Mouse (Mus musculus): ENCODE measurements around the gene Arhgef25.

Gene Arhgef25

DNA sequence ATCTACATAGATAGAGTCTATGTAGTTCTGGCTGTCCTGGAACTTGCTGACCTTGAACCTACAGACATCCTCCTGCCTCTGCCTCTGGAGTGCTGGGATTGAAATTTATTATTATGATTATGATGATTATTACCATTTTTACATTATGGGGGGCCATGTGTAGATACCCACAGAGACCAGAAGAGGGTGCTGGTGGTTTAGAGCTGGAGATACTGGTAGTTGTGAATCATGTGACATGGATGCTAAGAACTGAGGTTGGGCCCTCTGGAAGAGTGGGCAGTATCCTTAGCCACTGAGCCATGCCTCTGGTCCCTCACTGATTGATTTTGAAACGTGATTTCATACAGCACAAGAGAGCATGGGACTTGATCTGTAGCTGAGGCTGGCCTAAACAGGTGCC lies 3.4 kb downstream of the Arhgef25 start:
- DNase-seq (ENCODE audit: low read depth, low spot score): no peak

DNA sequence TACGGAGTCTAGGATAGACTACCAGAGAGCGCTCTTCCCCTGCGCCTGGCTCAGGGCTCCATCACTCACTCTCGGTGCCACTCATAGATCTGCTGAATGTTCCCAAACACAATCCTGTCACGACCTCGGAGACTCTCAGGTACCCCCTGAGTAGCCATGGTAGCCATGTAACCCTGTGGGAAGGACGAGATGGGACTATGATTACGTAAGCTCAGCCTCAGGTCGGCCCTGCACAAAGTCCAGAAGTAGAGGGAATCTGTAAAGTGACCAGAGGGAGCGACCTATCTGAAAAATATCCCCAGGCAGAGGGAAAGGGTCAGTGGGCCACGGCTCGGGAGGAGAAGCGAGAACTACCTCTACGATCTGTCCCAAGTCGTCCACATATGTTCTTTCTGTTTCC lies 4.4 kb downstream of the Arhgef25 start:
- no peak for DNase-seq (ENCODE audit: low read depth, low spot score)

DNA sequence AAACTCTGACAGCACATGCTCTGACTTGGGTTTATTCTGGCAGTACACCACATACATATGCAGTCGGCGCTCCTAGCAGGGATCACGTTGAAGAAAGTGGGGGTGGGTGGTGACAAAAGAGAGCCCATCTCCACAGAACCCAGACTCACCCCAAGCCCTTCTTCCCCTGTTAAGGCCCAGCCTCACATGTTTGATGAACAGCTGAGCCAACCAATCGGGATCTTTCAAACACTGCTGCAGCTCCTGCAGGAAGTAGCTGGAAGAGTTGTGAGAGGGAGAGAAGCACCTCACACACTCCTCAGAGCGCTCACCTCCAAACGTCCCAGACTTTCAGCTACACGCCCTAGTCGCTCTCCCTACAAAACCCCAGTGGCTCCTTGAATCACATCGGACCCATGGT lies 4.8 kb downstream of the Arhgef25 start:
- no peak for DNase-seq (ENCODE audit: low read depth, low spot score)

DNA sequence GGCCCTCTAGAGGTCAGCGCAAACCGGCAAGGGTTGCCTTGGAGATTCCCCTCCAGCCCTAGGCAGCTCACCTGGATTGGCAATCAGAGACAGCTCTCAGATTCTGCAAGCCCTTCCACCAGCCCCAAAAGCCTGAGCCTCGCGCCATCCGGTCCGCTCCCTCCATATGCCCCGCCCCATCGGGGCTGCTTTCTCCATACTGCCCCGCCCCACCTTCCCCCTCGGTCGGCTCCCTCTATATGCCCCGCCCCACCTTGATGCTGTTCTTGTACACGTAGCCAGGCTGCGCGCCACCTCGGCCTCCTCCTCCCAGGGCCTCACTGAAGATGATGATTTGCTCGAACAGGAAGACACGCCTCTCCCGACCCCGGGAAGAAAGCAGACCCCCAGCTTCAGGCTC lies 6.1 kb downstream of the Arhgef25 start:
- DNase-seq (ENCODE audit: low read depth, low spot score): no peak

DNA sequence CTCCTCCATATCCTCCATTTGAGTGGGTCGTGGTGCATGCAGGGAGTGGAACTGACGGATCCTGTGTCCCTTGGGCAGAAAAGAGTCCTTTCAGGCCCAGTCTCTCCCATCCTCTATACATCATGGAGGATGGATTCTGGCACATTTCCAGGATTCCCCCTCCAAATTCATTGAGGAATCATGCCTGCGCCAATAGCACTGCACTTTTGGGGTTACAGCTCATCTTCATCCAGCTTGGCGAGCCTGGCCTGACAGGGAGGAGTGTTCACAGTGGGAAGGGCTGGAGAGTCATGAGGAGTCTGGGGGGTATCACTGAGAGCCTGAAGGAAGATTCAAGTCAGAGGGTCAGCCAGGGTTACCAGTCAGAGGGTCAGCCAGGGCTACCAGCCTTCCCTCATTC lies 7.3 kb downstream of the Arhgef25 start:
- no peak for DNase-seq (ENCODE audit: low read depth, low spot score)

DNA sequence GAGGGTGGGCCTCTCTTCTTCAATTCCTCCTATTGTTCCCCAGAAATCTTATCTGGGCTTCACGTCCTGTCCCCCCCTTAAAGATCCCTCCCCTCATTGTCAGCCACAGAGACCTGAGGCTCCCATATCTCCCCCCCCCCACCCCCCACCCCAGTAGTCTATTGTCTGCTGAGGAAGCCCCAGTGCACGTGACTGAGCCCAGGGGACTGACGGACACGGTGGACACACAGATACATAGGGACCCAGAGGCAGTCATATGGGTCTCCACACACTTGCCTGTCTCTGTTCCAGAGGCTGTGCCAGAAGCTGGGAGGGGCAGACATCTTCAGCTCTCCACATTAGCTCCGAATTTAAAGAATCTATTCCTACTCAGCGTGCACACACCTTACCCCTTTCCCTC lies 8.3 kb downstream of the Arhgef25 start:
- no peak for DNase-seq (ENCODE audit: low read depth, low spot score)

DNA sequence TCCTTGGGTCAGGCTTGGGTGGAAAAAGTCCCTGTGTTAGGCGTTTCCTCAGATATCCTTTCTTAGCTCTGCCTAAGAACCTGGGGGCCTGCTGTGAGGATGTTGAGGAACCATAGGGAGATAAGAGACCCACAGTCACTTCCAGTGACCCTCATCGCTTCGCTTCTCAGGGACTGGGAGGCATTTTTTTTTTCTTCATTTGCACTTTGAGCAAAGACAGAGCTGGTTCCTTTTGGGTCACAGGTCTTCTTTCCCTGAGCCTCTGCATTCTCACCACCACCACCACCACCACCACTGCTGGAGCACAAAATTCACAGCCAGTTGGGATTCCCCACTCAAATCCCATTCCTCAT lies 9.2 kb downstream of the Arhgef25 start:
- no peak for DNase-seq (ENCODE audit: low read depth, low spot score)

DNA sequence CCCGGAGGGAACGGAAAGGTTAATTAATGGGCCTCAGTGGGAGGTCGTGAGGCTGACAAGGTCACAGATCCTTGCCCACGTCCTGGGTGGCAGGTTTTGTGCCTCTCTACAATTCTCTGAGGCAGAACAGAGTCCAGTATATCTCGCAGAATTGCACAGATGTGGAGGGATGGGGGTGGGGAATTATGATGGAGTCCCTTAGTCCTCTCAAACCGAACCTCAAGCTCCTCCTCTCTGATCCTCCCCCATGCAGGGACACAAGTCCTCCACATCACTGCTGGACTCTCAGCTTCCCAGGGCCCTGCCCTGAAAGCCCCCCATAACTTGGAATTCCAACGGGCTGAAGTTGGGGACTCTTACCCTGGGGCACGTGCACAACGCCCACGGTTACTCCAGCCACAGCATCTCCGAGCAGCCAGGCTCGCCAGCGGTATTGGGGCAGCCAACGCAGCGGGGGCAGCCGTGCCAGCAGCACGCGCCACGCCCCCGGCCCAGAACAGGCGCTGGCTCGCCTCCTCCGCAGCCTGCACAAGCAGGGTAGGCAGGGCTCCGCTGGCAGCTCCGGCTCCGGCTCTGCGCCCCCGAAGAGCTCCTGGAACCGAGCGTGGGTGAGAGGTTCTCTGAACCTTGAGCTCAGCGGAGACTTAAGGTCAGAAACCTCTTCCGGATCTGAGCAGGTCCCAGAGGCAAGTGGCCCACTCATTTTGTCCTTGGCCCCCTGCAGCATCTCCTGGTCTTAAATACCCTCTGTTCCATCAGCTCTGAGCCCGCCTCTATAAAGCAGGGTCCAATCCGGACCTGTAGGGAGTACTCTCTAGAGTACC lies 9.8 kb downstream of the Arhgef25 start, which contains the start of gene Slc26a10:
Gene Slc26a10 (minus strand): TSS at position 775 of the 824 bp plus-strand sequence.
- no peak for DNase-seq (ENCODE audit: low read depth, low spot score)

DNA sequence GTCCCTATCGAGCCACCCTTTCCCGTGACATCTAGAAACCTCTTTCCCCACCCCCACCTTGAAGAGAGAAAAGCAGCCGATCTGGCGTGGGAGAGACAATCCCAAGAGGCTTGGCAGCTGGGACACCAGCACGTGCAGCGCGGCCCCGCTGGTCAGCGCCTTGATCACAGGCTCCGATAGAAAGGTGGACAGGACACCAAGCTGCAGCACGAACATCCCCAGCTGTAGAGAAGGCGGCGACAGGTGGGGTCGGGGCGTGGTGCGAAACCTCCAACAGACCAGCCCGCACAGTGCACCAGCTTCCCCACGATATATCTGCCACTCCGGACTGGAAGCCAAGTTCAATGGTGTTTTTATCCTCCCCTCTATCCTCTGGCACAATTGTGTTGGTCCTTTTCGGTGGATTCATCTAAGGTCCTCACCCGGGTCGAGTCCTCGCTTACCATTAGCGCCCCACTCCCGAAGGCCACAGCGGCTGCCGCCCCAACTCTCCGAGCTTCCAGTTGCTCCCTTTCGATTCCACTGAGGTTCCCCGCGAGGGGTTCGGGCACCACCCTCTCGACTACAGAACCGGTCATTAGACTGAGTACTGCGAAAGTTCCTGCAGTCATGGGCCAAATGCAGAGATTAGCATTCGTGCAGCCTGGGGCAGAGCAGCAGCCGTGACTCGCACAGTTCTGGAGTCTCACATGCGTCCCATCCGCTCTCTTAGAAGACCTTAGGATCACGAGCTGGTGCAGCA lies 11.4 kb downstream of the Arhgef25 start:
- DNase-seq (ENCODE audit: low read depth, low spot score): no peak

DNA sequence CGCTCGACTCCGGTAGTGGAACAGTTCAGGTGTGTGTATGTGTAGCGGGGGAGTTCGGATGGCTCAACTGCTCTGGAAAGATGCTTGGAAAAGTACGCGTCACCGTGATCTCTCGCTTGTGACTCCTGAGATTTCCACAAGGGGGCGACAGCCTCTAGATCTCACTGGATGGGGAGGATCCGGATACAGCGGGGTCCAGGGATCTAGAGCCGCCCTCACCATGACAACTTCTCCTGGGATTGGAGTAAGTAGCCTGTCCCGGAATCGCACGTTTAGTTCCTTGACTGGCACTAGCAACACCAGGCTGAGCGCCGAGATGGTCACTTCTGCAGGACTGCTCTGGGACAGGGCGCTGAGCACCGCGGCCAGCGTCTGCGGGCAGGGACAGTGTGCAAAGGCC lies 12.2 kb downstream of the Arhgef25 start:
- no peak for DNase-seq (ENCODE audit: low read depth, low spot score)

DNA sequence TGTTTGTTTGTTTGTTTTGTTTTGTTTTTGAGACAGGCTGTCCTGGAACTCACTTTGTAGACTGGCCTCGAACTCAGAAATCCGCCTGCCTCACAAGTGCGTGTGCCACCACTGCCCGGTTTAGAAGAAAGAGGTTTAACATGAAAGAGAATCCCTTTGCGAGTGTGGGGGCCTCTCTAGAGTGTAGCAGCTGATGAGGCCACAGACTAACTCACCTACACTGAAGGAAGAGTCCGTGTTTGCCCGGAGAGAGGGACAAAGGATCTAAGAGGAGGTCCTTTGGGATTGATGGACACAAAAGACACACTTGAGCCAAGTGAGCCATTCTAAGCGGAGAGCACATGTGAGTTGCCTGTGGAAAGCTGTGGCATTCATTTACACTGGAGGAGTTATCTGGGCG lies 12.6 kb downstream of the Arhgef25 start:
- no peak for DNase-seq (ENCODE audit: low read depth, low spot score)

DNA sequence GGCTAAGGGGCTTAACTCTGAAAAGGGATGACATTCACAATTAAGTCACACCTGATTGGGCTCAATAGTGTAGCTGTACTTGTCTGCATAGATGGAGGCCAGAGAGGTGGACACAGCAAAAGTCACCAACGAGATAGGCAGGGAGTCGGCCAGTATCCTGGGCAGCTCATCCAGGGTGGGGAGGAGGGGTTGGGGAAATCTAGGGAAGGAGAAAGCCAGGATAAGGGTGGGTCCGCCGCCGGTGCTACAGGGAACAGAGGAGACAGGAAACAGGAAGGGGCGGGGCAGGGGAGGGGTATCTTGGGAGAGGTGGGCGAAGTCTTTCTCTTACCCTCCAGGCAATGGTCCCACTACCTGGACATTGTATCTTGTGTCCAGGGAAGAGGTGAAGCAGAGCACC lies 13.1 kb downstream of the Arhgef25 start:
- no peak for DNase-seq (ENCODE audit: low read depth, low spot score)

DNA sequence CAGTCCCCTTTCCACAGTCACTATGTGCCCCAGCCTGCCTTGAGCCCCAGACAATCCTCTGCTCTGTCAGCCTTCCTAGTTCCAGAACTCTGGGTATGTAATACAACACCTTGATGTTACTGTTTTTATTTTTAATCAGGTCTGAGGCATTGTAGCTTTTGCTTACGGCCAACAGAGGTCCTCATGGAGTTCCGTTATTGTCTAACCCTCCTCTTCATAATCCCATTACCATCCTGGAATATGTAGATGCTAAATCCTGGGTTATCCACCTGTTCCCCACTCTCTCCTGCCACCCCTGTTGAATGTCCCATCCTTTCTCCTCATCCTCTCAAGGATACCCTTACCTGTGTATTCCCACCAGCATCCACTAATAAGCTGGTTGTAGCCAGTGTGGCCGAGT lies 13.7 kb downstream of the Arhgef25 start:
- DNase-seq (ENCODE audit: low read depth, low spot score): no peak

DNA sequence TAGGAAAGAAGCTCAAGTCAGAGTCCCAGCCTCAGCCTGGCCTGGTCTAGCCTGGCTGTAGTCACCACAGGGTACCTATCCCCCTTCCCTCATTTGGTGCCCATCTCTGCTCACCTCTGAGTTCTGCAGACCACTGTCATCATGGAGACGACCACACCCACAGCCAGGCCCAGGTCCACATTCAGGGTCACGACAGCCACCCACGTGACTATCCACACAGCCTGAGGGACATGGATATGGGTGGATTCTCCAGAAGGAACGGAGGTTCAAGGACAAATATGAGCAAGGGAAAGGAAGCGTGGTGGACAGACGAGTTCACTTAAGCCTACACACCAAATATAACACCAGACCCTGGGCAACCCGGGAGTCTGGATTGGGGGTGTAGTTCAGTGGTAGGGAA lies 15.7 kb downstream of the Arhgef25 start:
- no peak for DNase-seq (ENCODE audit: low read depth, low spot score)

DNA sequence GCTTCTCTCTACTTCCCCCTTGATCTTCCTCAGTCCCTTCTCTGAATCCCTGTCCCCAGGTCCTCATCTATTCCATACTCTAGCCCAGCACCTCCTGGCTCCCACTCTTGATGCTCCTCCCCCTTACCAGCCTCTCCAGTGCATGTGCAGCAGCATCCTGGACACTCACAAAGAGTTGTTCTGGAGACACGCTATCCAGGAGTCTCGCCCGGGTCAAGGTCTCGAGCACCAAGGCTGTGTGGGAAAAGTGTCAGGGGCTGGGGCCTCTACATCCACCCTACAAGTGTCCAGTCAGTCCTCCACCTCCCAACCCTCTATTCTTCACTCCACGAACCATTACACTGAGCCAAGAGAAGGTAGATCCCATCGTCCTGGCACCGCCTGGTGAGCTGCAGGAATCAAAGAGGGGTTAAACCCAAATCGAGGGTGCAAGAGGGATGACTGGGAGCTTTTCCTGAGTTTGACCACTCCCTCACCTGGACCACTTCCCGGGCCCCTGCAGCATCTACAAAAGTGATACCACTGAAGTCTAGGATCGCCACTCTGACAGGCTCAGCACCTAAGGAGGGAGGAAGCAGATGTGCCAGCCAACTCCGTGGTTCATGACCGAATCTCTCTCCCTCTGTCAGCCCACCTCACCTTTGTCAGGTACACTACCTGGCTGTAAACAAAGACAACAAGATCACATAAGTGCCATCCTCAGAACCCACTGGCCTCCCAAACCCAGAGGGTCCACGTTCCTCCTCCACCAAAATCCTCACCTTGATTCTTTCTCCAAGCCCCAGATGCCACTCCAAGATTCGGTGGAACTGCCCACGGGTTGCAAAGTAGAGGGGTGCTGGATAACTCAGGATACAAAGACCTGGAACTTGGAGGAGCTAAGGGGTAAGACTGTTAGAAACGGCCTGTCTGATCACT lies 16.5 kb downstream of the Arhgef25 start:
- DNase-seq (ENCODE audit: low read depth, low spot score): no peak

DNA sequence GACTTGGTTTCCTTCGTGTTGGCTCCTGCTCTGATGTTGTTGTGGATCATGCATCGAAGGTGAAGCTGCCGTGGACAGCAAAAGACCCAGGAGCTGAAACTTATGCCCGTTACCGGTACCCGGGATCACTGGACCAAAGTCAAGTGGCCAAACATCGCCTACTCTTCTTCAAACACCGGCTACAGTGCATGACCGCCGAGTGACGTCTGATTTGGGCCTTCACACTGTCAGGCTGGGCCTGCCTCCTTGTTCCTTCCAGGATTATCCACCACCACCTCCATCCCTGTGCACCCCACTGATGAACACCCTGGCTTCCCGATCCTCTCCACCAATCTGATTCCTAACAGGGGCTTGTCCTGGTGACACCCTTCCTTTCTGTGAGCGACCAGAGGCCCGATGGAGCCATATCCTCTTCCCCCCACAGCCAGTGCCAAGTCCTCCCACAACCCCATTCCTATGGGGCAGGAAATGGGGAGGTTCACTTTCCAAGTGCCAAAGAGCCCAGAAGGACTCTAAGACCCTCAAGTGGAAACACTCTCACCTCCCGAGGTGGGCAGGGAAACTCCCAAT lies 18.2 kb downstream of the Arhgef25 start:
- DNase-seq (ENCODE audit: low read depth, low spot score): no peak

DNA sequence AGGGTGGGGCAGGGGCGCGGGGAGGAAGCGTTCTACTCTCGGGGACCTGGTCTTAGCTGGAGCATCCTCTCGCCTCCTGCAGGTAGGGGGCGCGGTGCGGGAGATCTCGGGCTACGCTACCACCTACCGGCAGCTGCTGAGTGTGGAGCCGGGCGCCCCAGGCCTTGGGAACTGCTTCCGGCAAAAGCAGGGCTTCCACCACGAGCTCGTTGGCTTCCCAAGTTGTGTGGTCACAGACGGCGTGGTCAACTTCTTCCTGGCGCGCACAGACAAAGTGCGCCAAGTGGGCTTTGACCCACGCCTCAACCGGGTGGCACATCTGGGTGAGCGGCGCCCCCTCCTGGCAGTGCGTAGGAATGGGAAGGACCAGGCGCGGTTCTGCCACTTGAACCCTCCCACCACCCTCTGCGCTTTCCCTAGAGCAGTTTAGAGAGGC lies 19.0 kb downstream of the Arhgef25 start:
- no peak for DNase-seq (ENCODE audit: low read depth, low spot score)

DNA sequence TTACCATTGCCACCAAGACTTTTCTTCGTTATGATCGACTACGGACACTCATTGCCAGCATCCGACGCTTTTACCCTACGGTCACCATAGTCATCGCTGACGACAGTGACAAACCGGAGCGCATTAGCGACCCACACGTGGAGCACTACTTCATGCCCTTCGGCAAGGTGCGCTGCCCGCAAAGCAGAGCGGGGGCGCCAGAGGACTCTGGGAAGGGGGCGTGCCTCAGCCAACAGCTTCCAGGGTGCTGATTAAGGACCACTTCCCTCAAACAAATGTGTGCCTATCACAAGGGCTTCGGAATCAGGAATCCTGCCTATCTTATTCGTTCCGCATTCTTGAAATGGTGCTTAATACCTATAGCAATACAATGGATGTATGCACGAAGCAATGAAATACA lies 19.9 kb downstream of the Arhgef25 start:
- no peak for DNase-seq (ENCODE audit: low read depth, low spot score)

DNA sequence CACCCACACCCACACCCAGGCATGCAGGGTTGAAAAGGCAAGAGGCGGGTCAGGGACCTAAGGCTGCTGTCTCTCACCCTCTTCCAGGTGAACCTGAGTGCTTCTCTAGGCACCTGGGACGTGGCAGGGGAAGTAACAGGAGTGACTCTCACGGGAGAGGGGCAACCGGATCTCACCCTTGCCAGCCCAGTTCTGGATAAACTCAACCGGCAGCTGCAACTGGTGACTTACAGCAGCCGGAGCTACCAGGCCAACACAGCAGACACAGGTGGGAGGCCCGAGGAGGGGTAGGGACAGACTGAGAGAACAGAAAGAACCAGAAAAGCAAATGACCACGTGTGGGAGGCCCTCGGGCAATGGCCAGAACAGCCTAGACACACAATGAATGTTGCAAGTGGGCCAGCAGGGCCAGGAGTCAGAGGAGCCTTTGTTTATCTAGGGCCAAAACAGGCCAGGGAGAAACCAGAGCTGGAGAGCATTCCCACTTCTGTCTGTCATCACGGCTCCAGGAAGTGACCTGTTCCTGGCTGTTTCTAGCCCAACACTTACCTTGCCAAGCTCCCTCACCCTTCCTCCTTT lies 22.2 kb downstream of the Arhgef25 start:
- DNase-seq (ENCODE audit: low read depth, low spot score): no peak

DNA sequence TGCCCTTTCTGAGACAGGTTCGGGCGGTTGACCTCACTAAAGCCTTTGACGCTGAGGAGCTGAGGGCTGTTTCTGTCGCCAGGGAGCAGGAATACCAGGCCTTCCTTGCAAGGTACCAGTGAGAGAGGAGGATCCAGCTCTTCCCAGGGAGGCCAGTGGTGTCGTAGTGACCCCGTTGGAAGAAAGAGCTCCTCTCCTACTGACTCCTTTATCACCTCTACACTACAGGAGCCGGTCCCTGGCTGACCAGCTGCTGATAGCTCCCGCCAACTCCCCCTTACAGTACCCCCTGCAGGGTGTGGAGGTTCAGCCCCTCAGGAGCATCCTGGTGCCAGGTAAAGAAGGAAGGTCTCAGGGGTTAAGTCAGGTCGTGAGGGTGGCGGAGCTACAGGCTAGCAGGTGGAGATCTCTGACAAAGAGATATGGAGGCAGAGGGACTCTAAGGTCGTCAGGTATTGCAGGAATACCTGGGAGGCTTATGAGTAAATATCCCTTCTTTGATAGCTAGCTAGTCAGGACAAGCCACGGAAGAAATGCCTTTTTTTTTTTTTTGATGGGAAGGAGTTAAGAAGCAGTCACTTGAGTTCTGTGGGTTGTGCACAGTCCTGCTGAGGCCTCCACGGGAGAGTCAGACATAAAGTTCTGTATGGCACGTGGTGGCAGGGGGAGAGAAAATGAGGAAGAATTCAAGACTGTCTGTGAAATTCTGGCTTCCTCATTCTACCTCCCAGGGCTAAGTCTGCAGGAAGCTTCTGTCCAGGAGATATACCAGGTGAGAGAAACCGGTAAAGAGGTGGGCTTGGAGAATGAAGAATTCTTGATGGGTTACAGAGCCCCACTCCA lies 22.9 kb downstream of the Arhgef25 start:
- DNase-seq (ENCODE audit: low read depth, low spot score): no peak

DNA sequence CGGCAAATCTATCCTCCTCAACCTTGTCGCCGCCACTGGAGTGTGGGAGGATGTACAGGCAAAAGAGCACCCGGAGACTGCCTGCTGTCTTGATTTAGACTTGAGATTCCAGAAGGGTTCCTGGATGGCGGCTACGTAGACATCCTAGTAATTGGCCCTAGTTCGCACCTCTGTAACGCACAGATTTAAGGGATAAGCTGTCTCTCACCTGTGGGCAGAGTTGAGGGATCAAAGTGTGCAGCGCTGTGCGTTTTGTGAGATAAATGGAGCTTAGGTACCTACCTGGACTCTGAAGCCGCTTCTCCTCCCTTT lies 23.5 kb downstream of the Arhgef25 start:
- DNase-seq (ENCODE audit: low read depth, low spot score): no peak
